Mouse (Mus musculus) ovary, postnatal 36 days (tissue): ENCODE measurements around the gene Bpifa3.
"Not testable (repeated sequence)": the region's sequence is repeated elsewhere in the genome, so short reads cannot be mapped to it uniquely, and the experiment has no call there.

Source experiments
- DNase-seq: peaks from one replicate; pipeline ENCODE4 v3.0.0; 2022; ENCODE audit warnings: low spot score, mixed read lengths

Gene Bpifa3

DNA sequence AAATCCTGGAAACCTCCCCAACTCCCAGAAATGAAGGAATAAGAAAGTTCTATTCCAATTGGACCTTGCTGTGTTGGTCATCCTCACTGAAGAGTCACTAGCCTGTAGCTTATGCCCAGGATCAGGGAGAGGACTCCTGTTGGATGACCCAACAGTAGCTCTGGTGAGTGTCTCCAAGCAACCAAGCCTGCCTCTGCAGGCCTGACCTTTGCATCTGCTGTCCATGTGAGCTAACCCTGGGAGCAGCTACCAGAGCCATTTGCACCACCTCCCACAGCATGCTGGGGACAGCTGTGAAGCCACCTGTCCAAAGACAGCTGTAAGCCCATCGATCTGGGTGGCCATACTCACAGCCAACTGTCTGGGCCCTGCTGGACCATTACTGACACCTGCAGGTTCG, at the start of gene Bpifa3:
Gene Bpifa3, plus strand, starts transcription at position 217 of the 400 bp plus-strand sequence.
- no peak for DNase-seq

DNA sequence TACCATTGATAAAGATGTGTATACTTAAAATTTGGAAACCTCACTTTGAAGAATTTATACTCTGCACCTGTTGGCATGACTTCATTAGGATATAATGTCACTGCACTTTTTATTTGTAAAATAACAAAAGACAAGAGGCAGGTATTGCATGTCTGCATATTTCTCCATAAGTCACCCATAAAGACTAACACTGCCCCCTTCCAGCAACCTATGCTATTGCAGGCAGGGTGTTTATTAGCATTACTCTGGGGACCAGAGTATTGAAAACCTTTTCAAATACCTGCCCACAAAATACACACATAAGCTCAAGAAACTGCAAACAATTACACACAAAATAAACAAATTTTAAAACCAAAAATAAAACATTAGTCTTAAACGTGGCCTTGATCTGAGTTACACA, 32.4 kb upstream of the Bpifa3 start:
- DNase-seq, result no peak

DNA sequence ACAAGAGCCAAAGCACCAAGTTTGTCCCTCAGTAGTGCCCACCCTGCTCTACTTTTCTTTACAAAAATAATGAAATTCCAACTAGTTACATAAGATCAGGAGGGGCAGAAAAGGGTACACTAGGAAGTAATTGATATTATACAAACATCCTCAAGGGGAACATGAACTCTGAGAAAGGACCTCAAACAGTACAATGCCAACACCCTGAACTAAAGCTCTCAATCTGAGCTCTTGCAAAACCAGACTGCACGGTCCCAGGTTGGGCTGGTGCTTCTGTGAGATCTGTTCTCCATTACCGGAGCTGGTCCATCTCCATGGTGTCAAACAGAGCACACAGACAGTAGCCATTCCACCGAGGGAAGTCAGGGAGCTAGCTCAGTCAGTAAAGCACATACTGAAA, 12.8 kb upstream of the Bpifa3 start:
- no peak for DNase-seq

DNA sequence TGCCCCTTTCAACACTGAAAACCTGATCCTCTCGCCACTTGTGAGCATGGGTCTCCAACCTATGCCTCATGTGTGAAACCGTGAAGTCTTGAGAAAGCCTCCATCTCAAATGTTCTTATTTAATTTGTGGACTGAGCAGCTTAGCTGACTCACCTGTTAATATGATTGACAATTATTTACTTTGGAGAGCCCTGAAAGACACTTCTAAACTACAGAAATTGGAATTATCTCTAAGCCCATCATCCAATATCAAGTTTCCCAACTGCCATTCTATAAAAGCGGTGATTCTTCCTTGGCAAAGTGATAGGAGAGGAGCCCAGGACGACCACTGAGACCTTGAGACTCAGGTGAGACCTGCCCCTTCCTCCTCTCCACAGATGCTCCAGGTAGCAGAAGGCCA, 12.4 kb downstream of the Bpifa3 start, which contains the start of gene Bpifa1:
Gene Bpifa1, plus strand, starts transcription at position 301 of the 400 bp plus-strand sequence.
- DNase-seq, result no peak

DNA sequence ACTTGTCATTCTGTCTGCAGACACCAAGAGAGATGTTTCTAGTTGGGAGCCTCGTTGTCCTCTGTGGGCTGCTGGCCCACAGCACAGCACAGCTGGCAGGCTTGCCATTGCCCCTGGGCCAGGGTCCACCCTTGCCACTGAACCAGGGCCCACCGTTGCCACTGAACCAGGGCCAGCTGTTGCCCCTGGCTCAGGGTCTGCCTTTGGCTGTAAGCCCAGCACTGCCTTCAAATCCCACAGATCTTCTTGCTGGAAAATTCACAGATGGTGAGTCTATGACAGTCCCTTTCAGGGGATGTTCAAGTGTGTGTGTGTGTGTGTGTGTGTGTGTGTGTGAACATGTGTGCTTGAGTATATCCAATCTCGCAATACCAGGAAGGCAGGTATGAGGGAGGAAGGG, 13.6 kb downstream of the Bpifa3 start:
- no peak for DNase-seq

DNA sequence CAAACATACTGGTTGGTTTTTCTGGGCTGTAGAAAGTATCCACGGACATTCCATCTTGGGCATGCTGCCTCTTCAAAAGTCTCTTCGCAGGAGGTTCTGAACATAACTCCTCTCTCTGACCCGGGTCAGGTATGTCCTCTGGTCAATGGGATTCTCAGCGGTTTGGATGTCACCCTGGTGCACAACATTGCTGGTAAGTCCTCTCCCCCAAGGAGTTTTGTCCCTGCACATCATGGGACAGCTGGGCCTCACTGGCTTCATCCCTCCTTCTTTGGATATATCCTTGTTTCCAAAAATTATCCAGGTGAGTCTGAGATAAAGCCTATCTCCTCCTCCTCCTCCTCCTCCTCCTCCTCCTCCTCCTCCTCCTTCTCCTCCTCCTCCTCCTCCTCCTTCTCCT, 17.4 kb downstream of the Bpifa3 start:
- no peak for DNase-seq

DNA sequence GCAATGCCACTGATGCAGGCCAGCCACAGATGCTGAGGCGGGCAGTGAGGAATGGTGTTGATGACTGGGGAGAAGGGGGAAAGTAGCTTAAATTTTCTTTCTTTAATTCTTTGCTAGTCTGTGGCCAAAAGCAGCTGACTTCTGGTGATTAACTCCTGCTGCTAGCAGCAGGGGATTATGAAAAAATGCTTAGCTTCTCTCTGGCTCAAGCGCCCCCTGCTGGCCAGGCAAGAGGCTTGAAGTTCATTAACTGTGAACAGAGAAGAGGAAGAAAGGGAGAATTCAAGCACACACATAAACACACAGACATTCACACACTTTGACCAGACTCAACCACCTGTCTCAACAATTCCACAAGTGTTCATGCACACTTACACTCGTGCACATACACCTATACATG, 28.3 kb downstream of the Bpifa3 start:
- peak; percentile 21 for DNase-seq

DNA sequence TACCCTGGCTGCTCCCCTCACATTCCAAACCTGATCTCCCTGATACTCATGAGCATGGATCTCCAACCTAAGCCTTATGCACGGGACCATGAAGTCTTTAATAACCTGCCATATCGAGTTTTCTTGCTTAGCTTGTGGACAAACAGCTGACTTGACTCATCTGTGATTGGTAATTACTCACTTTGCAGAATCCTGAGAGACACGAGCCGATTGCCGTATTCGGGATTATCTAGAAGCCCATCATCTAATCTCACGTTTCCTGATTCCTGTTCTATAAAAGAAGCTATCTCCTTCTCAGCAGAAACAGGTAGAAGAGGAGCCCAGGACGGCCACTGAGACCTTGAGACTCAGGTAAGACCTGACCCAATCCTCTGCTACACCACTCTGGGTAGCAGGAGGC, 32.2 kb downstream of the Bpifa3 start, which contains the start of gene Bpifa5:
Gene Bpifa5, plus strand, starts transcription at position 301 of the 400 bp plus-strand sequence.
- DNase-seq, result no peak

DNA sequence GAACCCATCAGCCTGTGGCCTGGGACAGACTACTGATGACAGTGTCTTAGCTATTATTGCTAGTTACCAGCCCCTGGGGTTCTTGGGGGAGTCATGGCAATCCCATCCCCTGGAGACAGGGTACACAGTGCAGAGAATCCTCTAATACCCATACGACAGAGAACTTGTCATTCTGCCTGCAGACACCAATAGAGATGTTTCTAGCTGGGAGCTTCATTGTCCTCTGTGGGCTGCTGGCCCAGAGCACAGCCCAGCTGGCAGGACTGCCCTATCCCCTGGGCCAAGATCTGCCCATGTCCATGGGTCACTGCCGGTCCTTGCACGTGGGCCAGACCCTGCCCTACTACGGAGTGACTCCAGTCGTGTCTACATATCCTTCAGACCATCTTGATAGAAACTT, 33.2 kb downstream of the Bpifa3 start:
- no peak for DNase-seq

DNA sequence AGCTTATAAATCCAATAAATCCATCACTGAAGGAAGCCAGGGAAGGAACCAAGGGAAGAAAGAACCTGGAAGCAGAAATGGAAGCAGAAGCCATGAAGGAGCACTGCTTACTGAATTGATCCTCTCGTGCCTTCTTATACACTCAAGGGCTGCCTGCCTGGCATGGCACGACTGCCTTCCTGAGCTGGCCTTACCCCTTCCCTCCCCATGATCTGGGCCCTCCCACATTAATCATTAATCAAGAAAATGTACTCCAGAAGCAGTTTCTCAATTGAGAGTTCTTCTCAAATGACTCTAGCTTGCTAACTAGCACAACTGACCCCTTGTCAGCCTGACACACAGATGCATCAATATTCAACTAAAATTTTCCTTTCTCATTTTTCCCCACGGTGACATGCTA, 39.0 kb downstream of the Bpifa3 start:
- no peak for DNase-seq

DNA sequence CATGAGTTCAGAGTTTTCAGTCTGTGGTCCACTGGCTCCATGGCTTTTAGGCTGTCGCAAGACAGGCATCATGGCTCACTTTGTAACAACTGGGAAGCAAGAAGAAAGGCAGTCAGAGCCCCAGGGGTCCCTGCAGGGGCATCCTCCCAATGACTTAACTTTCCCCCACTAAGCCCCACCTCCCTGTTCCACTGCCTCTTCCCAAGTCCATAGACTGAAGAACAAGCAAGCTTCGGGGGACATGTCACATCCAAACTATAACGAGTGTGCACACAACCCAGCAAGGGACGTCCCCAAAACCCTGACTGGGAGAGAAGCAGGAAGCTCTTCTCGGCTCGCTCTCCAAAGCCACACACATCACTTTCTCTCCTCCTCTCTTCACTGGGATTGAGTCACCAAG, 41.5 kb downstream of the Bpifa3 start:
- no peak for DNase-seq

DNA sequence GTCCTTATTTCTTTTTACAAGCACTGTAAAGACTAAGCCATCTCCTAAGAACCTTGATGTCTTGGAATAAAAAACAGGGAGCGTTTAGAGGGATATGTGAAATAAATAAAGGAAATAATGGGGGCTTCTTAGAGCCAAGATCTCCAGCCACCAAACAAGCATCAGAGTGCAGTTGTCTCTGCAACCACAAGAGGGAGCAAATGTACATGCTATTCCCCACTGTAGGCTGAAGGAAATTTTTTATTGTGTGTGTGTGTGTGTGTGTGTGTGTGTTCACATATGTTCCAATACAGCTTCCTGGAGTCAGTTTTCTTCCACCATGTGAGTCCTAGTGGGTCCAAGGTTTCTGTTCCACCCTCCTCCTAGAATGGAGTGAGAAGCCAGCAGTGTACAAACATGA, 43.2 kb downstream of the Bpifa3 start:
- DNase-seq, result no peak

DNA sequence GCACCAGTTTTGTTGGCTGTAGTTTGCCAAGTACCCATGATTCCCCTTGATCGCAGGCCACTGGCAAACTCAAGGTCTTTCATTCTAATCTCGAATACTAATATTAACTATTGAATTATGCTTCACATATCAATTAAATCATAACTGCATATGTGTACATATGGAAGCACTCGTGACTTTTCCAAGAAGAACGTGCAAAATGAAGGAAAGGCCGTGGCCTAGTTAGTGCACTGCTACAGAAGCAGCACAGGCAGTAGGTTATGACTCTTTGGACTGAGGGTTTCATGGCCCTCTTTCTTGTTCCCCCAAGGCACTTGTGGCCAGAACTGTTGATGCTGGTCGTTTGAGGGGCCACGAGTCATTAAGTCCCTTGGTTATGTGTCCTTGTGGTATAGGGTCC, 51.8 kb downstream of the Bpifa3 start:
- DNase-seq, result not testable (repeated sequence)

DNA sequence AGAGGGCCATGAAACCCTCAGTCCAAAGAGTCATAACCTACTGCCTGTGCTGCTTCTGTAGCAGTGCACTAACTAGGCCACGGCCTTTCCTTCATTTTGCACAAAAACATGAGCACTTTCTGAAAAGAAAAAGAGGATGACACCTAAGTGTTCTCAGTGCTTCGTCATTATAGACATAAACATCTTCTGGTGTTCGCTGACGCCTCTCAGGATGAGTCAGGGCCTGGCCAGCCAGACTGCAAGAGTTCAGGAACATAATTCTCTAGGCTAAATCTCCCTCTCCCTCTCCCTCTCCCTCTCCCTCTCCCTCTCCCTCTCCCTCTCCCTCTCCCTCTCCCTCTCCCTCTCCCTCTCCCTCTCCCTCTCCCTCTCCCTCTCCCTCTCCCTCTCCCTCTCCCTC, 52.9 kb downstream of the Bpifa3 start:
- DNase-seq, result not testable (repeated sequence)

DNA sequence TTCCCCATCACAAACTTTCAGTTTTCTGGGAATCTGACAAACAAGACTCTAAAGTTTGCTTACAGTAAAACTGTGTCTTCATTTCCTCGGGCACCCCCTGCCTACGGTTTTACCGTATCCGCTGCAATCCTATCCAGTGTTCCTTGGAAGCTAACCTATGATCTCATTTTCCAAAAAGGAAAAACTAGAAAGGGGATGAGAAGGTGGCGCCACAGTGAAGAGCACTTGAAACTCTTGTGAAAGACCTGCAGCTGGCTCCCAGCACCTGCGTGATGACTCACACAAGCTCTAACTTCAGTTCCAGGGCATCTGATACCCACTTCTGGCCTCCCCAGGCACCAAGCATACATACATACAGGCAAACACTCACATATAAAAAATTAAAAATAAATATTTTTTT, 55.2 kb downstream of the Bpifa3 start:
- no peak for DNase-seq

DNA sequence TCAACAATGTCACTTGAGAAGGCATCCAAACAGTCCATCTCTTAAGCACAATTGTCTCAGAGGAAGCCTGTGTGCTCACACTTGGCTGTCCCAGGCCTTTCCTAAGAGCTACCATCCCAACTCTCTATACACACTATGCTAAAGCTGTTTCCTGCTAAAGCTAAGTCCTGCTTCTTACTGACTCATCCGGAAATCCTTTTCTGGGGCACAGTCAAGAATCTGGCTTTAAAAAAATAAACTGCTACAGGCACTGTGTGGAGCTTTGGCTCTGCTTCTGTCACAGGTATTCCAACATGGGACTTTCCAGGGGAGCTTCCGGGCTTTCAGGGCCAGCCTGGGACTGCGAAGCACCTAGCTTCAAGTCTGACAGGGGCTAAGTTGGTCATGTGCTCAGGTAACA, 55.6 kb downstream of the Bpifa3 start:
- peak; percentile 0 for DNase-seq

DNA sequence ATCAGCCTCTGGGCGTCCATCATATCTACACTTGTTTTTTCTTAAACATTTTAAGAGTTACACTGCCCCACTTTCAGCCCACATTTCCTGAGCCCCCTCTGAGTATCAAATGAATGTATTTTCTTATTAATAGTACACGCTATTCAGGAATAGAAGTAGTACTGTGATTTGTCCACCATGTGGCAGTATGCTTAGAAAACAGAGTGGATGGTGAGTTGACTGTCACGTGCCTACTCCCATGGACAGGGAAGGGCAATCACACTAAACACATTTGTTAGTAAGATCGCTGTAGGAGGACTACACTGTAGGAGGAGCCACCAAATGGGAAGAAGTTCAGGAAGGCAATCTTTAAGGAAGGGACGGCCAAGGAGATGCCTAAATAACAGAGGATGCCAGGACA, 57.3 kb downstream of the Bpifa3 start:
- DNase-seq, result no peak
